Mouse (Mus musculus): ENCODE data around the gene Mrfap1. TPM values are rescaled to one million over a fixed set of nuclear protein-coding genes. Genes with fewer than 3 reads are reported as not detected.

Gene Mrfap1
- total and polyA plus RNA-seq, 2 experiments from 2014 or later: 222 to 247 TPM

DNA sequence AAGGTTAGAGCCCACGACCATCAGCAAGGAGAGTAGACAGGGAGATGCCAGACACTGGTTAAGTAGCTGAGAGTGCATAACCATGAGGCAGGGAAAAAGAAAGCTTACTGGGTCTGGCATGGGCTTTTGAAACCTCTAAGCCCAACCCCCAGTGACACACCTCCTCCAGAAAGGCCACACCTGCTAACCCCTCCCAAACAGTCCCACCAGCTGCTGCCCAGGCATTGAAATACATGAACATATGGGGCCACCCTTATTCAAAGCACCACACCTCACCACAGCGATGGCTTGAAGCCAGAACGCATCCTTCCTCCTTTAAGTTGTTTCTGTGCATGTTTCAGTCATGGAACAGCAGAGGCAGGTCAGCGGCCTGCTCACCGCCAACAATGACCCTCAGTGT is 24.0 kb downstream of the Mrfap1 start:
- no peak overlapping the region for H3K4me3 ChIP-seq (ENCODE audit: low read depth, low read length)
- no peaks in the 10 kb centered on the region for H3K4me1 ChIP-seq (ENCODE audit: control insufficient read depth, insufficient read depth)
- H3K9ac ChIP-seq (replicated peaks; ENCODE audit: low read depth, low read length): no peak overlapping the region
- TF ChIP-seq CTCF (IDR thresholded peaks at IDR 0.05; ENCODE audit: low read depth): no peak
- no peak for TF ChIP-seq EP300 (IDR thresholded peaks at IDR 0.05; ENCODE audit: low read depth)
- H3K27me3 ChIP-seq (ENCODE audit: control insufficient read depth, insufficient read depth, low read length): no peaks in the 10 kb centered on the region
- DNase-seq (ENCODE audit: low spot score) (no peak), ATAC-seq (ENCODE audit: insufficient read depth, low read depth) (no peak)
- H3K36me3 ChIP-seq (replicated peaks; ENCODE audit: control insufficient read depth, insufficient read depth, low read length): no peaks in the 10 kb centered on the region
- no peak overlapping the region for H3K4me2 ChIP-seq (ENCODE audit: low read depth, low read length)
- WGBS: 85% methylated on average over 5 of the region's 5 CpGs
- no peaks in the 10 kb centered on the region for H3K9me3 ChIP-seq (replicated peaks; ENCODE audit: control insufficient read depth, low read length)
- H3K27ac ChIP-seq (ENCODE audit: low read depth): no peak overlapping the region

DNA sequence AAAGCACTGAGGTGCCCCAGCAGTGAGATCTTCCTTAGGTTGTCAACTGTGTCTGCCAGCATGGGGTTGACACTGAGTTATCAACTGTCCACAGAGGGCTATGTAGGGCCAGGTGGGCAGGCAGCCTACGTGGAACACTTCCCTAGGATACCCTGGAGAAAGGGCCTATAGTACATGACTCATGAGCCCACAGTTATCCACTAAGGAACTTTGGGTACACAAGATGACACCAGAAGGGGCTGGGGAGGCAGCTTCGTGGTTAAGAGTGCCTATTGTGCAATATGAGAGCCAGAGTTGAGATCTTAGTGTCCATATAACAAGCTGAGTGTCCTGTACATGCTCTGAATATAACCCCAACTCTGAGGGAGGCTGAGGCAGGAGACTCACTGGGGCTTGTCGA is 27.0 kb downstream of the Mrfap1 start:
- TF ChIP-seq CTCF (IDR thresholded peaks at IDR 0.05; ENCODE audit: low read depth): no peak
- no peak for TF ChIP-seq EP300 (IDR thresholded peaks at IDR 0.05; ENCODE audit: low read depth)
- DNase-seq (ENCODE audit: low spot score): no peak
- WGBS: 47% methylated on average over 3 of the region's 3 CpGs

DNA sequence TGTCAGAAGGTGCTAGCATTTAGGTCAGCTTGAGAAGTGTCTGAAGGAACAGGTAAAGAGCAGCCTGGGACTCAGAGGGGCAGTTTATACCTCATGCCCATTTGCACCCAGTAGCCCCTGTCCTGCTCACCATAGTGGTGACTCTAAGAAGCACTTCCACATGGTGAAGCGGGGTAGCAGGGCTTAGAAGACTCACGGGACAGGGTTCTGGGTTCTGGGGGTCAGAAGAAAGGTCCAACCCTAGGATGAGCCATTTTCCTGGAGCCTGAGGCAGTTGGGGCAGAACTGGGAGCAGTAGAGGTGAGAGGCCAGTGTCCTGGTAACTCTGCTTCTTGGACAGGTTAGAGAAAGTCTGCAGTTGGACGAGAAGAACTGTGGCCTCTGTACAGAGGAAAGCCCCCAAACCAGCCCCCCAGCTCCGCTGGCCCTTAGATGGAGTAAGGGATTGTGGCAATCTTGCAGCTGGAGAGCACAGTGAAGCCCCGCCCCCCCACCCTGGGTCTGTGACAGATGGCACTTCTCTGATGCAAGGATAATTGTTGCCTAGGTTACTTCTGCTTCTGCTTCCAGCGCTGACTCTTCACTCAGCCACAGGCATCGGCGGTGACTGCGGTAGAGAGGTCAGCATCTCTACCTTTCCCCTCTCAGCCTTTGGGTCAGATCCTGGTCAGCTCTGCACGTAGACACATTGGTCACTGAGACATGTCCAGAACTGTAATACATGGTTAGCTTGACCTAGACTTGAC is 29.4 kb downstream of the Mrfap1 start:
- H3K27ac ChIP-seq (ENCODE audit: low read depth): no peak overlapping the region
- no peak overlapping the region for H3K4me2 ChIP-seq (ENCODE audit: low read depth, low read length)
- TF ChIP-seq CTCF (IDR thresholded peaks at IDR 0.05; ENCODE audit: low read depth) (no peak), EP300 (IDR thresholded peaks at IDR 0.05; ENCODE audit: low read depth) (no peak)
- H3K4me3 ChIP-seq (ENCODE audit: low read depth, low read length): no peak overlapping the region
- DNase-seq (ENCODE audit: low spot score): no peak
- 25% methylated on average over 10 of the region's 10 CpGs for WGBS
- H3K27me3 ChIP-seq (ENCODE audit: control insufficient read depth, insufficient read depth, low read length): no peaks in the 10 kb centered on the region
- no peaks in the 10 kb centered on the region for H3K36me3 ChIP-seq (replicated peaks; ENCODE audit: control insufficient read depth, insufficient read depth, low read length)
- ATAC-seq (ENCODE audit: insufficient read depth, low read depth): no peak
- no peaks in the 10 kb centered on the region for H3K9me3 ChIP-seq (replicated peaks; ENCODE audit: control insufficient read depth, low read length)
- no peaks in the 10 kb centered on the region for H3K4me1 ChIP-seq (ENCODE audit: control insufficient read depth, insufficient read depth)
- H3K9ac ChIP-seq (replicated peaks; ENCODE audit: low read depth, low read length): no peak overlapping the region

More for the DNA sequence above, 27.0 kb downstream of the Mrfap1 start:
- Histone ChIP-seq H3K27me3 (ENCODE audit: control insufficient read depth, insufficient read depth, low read length) (no peaks in the 10 kb centered on the region), H3K9me3 (replicated peaks; ENCODE audit: control insufficient read depth, low read length) (no peaks in the 10 kb centered on the region), H3K4me1 (ENCODE audit: control insufficient read depth, insufficient read depth) (no peaks in the 10 kb centered on the region), H3K4me2 (ENCODE audit: low read depth, low read length) (no peak overlapping the region), H3K36me3 (replicated peaks; ENCODE audit: control insufficient read depth, insufficient read depth, low read length) (no peaks in the 10 kb centered on the region), H3K9ac (replicated peaks; ENCODE audit: low read depth, low read length) (no peak overlapping the region), H3K27ac (ENCODE audit: low read depth) (no peak overlapping the region), H3K4me3 (ENCODE audit: low read depth, low read length) (no peak overlapping the region)
- no peak for ATAC-seq (ENCODE audit: insufficient read depth, low read depth)

DNA sequence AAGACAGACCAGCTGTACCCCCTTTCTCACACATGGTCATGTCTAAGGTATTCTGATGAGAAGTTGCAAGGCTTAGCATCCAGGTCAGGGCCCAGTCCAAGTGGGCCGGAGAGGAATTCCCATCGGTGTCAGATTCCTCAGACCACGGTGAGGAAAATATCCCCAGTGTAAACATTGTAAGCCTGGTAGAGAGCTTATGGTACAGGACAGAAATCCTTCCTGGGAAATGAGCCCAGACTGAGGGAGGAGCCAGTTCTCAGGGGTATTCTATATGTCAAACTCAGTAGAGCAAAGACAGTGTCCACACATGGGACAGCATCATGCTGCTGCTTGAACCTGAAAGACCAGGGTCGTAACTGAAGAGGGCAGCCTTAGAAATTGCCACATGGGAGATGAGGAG is 36.7 kb downstream of the Mrfap1 start:
- Histone ChIP-seq H3K4me3 (ENCODE audit: low read depth, low read length) (no peak overlapping the region), H3K4me1 (ENCODE audit: control insufficient read depth, insufficient read depth) (no peaks in the 10 kb centered on the region), H3K36me3 (replicated peaks; ENCODE audit: control insufficient read depth, insufficient read depth, low read length) (no peaks in the 10 kb centered on the region), H3K9ac (replicated peaks; ENCODE audit: low read depth, low read length) (no peak overlapping the region), H3K27ac (ENCODE audit: low read depth) (no peak overlapping the region), H3K4me2 (ENCODE audit: low read depth, low read length) (no peak overlapping the region), H3K27me3 (ENCODE audit: control insufficient read depth, insufficient read depth, low read length) (no peaks in the 10 kb centered on the region), H3K9me3 (replicated peaks; ENCODE audit: control insufficient read depth, low read length) (no peaks in the 10 kb centered on the region)
- WGBS: 63% methylated on average over 4 of the region's 4 CpGs
- no peak for ATAC-seq (ENCODE audit: insufficient read depth, low read depth)
- TF ChIP-seq CTCF (IDR thresholded peaks at IDR 0.05; ENCODE audit: low read depth) (no peak), EP300 (IDR thresholded peaks at IDR 0.05; ENCODE audit: low read depth) (no peak)
- no peak for DNase-seq (ENCODE audit: low spot score)

DNA sequence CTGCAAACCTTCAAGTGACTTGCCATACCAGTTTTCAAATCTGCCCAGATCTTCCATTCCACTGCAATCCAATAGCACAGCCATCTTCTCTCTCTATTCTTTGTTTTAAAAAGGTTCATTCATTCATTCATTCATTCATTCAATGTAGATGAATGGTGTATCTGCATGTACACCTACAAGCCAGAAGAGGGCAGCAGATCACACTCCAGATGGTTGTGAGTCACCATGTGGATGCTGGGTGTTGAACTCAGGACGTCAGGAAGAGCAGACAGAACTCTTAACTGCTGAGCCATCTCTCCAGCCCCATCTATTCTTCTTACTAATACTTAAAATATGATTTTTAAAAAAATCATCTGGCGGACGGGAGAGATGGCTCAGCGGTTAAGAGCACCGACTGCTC is 39.5 kb downstream of the Mrfap1 start:
- DNase-seq (ENCODE audit: low spot score): no peak
- no peaks in the 10 kb centered on the region for H3K36me3 ChIP-seq (replicated peaks; ENCODE audit: control insufficient read depth, insufficient read depth, low read length)

More for the DNA sequence above, 39.5 kb downstream of the Mrfap1 start:
- Histone ChIP-seq H3K4me2 (ENCODE audit: low read depth, low read length) (no peak overlapping the region), H3K27me3 (ENCODE audit: control insufficient read depth, insufficient read depth, low read length) (no peaks in the 10 kb centered on the region), H3K9ac (replicated peaks; ENCODE audit: low read depth, low read length) (no peak overlapping the region), H3K4me1 (ENCODE audit: control insufficient read depth, insufficient read depth) (no peaks in the 10 kb centered on the region), H3K27ac (ENCODE audit: low read depth) (no peak overlapping the region), H3K9me3 (replicated peaks; ENCODE audit: control insufficient read depth, low read length) (no peaks in the 10 kb centered on the region), H3K4me3 (ENCODE audit: low read depth, low read length) (no peak overlapping the region)
- no peak for ATAC-seq (ENCODE audit: insufficient read depth, low read depth)
- peak; percentile 49 for TF ChIP-seq CTCF (IDR thresholded peaks at IDR 0.05; ENCODE audit: low read depth)
- no peak for TF ChIP-seq EP300 (IDR thresholded peaks at IDR 0.05; ENCODE audit: low read depth)
- WGBS: 75% methylated on average over 5 of the region's 5 CpGs

Measured in heart, postnatal 0 days (tissue).